Mouse (Mus musculus) frontal cortex, postnatal 10 days (tissue): Measurements from ENCODE around the gene Kbtbd2.

ENCODE experiments used
- DNase-seq, 2 experiments: peaks; one replicate each; pipeline ENCODE4 v3.0.0; 2022; ENCODE audit warnings: low spot score in 2 of 2, mixed read lengths in 1 of 2

Gene Kbtbd2

DNA sequence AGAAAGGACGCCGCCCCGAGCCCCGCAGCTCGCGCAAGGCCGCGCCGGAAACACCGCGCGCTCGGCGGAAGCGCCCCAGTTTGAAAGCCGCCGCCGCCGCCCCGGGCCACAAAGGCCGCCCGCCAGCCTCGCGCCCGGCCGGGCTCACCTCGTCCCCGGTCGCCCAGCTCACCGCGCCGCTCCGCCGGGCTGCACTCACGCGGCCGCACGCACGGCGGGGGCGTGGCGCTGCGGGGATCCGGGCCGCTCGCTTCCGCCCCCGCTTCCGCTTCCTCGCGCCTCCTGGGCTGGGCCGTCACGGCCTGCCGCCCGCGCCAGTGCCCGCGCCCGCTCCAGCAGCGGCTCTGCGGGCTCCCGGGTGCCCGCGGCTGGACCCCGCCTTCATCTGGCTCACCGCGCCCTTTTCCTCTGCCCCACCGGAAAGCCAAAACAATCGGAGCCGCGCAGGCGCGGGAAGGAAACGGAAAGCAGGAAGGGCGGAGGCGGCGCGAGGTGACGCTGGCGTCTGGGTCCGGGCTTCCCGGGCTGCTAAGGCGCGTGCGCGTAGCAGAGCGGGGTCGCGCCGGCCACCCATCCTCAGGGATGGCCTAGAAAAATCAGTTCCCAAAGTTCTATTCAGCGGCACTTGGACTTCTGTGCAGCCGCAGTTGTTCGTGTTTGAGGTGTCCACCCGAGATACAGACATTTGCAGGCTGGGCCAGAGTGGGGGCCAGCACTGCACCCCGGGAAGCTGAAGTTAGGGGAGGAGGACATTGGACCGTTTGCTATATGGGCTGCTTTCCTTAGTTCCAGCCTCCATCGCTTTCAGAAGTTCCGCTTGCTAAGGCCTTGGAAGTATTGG lies at the start of gene Kbtbd2:
Gene Kbtbd2, minus strand, starts transcription at position 503 of the 841 bp plus-strand sequence.
- peak; percentile 88 to 94 for DNase-seq

DNA sequence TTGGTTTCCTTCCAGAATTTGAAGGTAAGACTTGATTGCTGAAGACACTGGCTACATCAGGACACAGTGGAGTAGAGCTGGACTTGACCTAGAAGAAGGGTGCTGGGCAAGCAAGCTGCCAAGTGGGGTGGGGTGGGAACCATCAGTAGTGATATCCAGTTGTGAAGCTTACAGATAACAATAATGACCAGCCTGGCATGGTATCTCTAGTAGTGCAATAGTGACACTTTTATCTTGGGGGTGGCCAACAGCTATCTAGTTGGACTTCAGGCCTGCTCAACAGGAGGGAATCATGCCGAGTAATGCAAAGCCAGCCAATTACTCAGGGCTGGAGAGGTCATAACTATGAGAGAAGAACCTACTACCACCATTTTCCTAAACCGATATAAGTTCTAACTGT lies 46.8 kb upstream of the Kbtbd2 start:
- DNase-seq = no peak

- DNase-seq = no peak
These were observed 45.6 kb upstream of the Kbtbd2 start for GRCm38 (mm10) chr6:56843229-56843628.

DNA sequence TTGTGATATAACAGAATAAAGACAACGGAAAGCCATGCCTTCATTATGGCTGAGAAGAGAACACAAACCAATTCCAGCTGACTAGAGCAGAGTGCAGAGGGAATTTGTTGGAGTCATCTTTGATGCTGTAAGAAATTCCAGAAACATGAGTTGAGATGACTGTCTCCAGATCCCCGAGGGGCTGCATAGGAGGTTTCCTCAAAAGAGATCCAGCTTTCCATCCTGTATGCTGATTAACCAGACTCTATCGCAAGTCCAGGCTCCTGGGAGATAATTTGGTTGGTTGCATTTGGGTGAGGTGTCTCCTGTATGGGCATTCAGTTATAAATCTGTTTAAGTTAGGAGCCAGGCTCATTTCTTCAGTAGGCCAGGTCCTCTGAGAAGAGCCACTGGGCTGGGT lies 40.0 kb upstream of the Kbtbd2 start:
- DNase-seq = no peak

DNA sequence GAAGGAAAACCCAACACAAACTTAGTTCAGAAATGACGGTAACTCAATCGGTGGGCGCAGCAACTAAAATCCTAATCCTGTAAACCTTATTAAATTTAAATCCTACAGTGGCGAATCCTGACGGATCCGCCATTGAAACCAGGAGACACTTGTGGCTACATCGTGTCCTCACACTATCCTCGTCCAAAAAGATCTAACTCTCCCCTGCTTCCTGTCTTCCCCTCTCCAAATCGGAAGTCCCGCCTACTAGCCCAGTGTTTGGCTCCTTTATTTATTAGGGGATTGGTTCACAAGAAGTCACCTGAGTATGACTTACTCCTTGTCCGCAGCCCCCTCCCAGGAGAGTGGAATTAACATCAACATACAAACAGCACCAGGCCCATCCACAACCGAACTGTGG lies 39.6 kb upstream of the Kbtbd2 start:
- DNase-seq = no peak

DNA sequence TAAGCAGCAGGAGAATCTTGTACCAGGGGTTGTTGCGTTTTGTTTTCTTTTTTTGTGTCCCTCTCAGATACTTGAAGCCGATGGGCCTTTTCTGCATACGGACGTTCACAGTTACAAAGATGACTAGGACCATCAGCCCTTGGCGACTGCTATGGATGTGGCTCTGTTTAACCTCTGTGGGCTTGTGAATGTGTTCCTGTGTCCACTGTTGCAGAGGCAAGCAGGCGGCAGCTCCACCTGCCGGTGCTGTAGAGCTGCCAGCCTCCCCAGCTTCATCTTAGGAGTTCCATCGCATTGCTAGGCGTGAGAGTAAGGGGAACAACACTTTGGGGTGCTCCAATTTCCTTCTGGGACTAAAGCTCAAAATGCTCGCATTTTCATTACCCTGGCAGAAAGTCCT lies 37.9 kb upstream of the Kbtbd2 start:
- no peak for DNase-seq

- no peak for DNase-seq
These were observed 37.2 kb upstream of the Kbtbd2 start for GRCm38 (mm10) chr6:56834769-56835168.

- DNase-seq = no peak
These were observed 35.2 kb upstream of the Kbtbd2 start for GRCm38 (mm10) chr6:56832830-56833229.

DNA sequence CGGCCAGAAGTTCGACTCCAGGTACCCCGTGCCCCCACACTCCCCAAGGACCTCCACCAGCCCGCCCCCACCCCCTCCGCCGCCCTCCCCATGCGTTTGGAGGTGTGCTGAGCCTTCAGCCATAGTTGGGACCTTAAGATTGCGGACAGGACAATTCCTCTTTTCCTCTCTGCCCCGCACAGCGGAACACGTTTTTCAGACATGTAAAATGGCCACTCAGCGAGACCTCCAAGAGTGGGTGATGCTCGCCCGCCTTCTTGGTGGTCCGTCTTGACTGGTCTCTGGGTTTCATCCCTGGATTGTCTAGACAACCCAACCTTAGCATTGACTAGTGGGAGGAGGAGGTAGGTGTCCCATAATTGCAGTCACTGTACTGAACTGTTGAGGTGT lies 34.8 kb upstream of the Kbtbd2 start:
- no peak for DNase-seq

DNA sequence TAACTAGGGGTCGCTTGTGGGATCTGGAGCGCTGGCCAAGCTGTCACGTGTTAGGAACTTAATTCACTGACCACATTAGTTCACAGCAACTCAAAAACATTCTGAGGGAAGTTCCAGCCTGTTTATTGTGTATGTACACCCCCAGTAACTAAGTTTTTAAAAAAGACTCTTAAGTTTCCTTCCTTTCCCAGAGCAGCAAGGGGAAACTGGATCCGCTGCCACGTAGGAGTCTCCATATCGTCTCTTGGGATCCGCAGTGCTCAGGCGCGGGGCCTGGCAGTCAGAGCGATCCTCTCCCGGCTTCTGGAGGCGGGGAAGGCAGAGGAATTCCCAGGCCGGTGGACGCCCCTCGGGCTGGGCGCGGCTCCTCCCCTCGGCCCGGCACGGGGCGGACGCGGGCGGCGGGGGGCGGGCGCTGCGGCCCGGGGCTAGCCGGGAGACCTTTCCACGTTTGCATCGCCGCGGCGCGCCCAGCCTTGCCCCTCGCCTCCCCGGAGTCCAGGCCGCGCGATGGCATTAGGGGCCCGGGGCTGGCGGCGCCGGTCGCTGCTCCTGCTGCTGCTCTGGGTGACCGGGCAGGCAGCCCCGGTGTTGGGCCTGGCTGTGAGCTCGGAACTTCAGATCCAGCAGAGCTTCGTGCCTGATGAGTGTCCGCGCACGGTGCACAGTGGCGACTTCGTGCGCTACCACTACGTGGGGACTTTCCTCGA lies 34.2 kb upstream of the Kbtbd2 start, which contains the start of gene Fkbp9:
Gene Fkbp9, plus strand, starts transcription at position 363 of the 710 bp plus-strand sequence.
- DNase-seq = peak; percentile 22 to 70

DNA sequence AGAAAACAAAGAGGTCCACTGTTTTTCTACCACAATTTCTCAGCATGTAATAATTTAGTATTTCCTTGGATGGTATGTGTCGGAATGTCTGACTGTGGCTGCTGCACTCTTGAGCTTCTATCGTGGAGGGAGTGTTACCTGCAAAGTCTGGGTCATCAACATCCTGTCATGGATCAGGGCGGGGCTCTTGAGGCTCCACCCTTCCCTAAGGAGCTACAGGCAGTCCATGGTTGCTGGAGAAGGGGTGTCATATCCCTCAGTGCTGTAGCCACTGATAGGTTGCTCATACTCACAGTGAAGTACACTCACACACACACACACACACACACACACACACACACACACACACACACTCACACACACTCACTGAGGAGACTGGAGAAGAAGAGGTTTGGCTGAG lies 28.0 kb upstream of the Kbtbd2 start:
- DNase-seq = no peak

DNA sequence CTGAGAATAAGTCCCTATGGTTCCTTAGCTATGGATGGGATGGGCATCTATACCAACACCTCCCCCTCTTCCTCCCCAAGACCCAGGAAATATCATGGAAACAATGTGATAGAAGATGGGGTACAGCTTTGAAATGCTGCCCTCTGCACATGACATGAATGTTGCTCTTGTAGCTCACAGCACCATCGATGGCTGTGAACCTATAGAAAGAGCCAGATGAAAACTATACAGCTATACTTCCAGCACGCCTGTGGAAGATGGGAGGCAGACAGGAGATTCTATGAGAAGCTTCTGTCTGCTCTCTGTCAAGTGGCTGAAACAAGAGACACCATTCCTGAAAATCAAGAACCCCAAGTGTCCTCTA lies 21.5 kb upstream of the Kbtbd2 start:
- no peak for DNase-seq

- no peak for DNase-seq
These were observed 21.0 kb upstream of the Kbtbd2 start for GRCm38 (mm10) chr6:56818436-56819123.

- no peak for DNase-seq
These were observed 15.7 kb upstream of the Kbtbd2 start for GRCm38 (mm10) chr6:56813332-56813731.

- DNase-seq = peak in 1 of 2 experiments; percentile 22
These were observed 11.0 kb upstream of the Kbtbd2 start for GRCm38 (mm10) chr6:56808656-56809055.

DNA sequence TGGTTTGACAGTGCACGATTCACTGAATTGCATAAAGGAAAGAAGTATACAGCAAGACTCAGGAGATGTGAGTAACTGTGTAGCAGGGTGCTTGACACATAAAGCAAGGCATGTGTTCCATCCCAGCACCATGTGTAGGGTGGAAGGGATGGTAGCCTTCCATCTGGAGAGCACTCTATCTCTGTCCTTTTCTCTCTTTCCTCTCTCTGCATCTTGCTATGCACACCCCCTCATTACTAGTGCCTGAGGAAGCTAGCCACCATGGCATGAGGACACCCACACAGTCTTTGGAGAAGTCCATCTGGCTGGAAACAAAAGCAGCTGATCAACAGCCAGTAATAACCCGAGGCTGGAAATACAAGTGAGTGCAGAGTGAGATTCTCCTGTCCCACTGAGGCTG lies 8.6 kb upstream of the Kbtbd2 start:
- DNase-seq = no peak

DNA sequence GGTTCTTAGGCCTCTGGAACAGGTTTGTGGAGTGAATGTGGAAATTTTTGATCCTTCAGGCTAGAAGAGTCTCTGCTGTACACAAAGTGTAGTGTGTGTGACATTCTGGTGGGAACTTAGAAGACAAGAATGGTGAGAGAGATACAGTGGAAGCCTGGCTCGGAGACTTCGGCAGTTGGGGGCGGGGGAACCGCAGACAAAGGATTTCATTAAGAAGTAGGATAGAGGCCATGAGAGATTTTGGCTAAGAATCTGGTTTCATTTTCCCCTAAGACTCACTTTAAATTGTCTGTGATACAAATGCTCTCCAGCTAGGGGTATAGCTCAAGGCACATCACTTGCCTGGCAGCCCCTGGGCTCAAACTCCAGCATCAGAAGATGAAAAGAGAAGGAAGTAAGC lies 7.4 kb upstream of the Kbtbd2 start:
- no peak for DNase-seq

DNA sequence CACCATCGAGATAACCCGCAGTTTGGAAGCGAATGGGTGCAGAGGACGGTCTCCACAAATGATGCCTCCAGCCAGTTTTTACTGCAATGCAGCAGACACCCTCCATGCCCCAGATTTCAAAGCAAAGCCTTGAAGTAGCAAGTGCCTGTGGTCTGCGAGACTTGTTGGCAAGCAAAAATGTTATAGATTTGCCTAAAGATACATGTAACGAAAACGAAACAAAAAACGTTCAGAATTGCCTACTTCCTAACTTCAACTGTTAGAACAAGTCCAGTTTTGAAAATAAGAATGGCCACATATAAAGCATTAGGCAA lies 496 bp upstream of the Kbtbd2 start:
- DNase-seq = no peak

GRCm38 (mm10) chr6:56796668-56797141 lies 908 bp downstream of the Kbtbd2 start:
- DNase-seq = peak; percentile 15 to 21

DNA sequence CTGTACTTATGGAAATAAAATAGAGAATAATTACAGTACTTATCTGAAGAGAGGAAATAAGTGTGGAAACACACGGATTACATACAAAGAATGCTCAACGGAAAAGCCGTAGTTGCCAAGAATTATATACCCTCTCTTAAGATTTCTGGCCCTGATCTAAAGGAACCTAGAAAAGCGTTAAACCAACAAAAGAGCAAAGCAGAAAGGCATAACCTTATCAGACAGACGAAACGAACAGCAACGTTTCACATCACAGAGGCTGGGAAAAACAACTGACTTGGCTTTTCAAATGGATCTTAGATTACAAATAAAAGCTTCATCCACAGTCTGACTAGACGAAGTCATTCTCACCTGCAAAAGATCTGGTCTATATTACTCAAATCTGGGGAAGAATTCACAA lies 1.4 kb downstream of the Kbtbd2 start:
- no peak for DNase-seq

GRCm38 (mm10) chr6:56794834-56795233 lies 2.8 kb downstream of the Kbtbd2 start:
- DNase-seq = no peak

DNA sequence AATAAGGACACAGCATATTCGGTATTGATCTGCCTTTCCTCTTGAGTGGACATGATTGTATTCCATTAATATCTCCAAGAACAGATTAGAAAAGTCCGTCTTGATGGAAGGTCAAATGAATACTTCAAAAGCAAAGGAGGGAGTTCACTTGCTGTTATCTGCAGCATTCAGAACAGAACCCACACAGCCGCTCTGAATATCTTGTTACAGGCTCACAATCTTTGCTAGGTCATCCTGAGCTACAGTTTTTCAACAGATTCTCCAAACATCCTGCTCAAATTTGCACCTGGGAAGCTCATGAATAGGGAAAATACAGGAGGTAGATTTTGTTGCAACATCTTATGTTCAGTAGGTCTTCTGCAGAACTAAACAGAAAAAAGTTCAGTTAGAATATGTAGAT lies 8.3 kb downstream of the Kbtbd2 start:
- DNase-seq = no peak

- DNase-seq = no peak
These were observed 9.9 kb downstream of the Kbtbd2 start for GRCm38 (mm10) chr6:56787668-56788067.
